Mouse (Mus musculus) G1E (cell line): ENCODE data around the gene Pnpo.

Experiments
- CTCF ChIP-seq: IDR thresholded peaks from 2 replicates; pipeline ENCODE4 v1.5.1; 2012; ENCODE audit warnings: low read depth, low read length, inconsistent platforms, mixed read lengths
- POLR2AphosphoS5 ChIP-seq: IDR thresholded peaks from 2 replicates; pipeline ENCODE4 v1.6.1; 2012; ENCODE audit warnings: low read depth, low read length, inconsistent platforms; ENCODE audit not compliant: insufficient replicate concordance

- no peak; the same call in 1 of the 2 replicates for TF ChIP-seq POLR2AphosphoS5
- no peak for TF ChIP-seq CTCF
These were observed 23.9 kb upstream of the Pnpo start for GRCm38 (mm10) chr11:96967544-96968269.
